Mouse (Mus musculus) megakaryocyte, embryonic 14.5 days (primary cell): ENCODE data around the gene Ints7.

Experiments used
- FLI1 ChIP-seq: IDR thresholded peaks from 2 replicates; pipeline ENCODE4 v1.6.1; 2012; ENCODE audit warnings: low read length, inconsistent platforms, mixed read lengths
- GATA1 ChIP-seq: IDR thresholded peaks from 3 replicates; pipeline ENCODE4 v1.6.1; 2012; ENCODE audit warnings: mixed read lengths, low read length, inconsistent platforms, borderline replicate concordance

- TF ChIP-seq GATA1 (no peak), FLI1 (no peak)
Observed at GRCm38 (mm10) chr1:191618067-191618766, 42.8 kb downstream of the Ints7 start.
